Mouse (Mus musculus): ENCODE results near the gene Nkapd1. TPM values are rescaled to one million over a fixed set of nuclear protein-coding genes. Genes with fewer than 3 reads are reported as not detected.

Nkapd1 gene
- polyA plus RNA-seq, 1 experiment: 1.6 TPM

DNA sequence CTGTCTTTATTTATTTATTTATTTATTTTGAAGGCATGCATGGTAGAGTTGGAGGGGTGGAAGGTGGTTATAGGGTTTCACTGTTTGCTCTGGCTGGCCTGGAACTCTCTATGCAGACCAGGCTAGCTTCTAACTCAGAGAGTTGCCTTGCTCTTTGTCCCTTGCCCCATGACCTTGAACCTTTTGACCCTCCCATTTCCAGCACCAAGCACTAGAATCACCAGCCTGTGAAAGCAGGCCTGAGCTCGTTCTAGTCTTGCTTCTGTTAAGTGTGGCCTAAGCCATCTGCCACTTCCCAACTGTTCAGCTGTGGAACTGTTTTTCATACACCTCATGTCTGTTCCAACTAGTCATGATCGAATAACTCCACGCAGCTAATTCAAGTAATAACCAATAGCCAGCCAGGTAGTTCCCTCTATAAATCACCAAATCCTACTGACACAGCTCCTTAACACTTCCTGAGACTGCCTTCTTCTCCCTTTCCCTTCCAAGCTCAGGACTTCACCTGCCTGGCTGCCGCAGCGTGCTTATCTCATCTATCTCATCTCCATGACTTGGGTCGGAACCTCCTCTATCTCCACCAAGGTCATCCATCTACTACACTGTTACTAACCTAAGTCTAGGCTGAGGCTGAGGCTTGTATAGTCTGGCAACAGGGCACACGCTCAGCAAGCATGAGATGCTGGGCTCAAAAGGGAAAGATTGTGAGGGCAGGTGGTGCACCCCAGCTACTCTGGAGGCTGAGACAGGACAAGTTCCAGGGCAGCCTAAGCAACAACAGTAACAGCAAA is 15.0 kb downstream of the Nkapd1 start:
- H3K27ac ChIP-seq (ENCODE audit: insufficient read depth, low read depth, low read length): peak overlapping the region; percentile 82
- H3K27me3 ChIP-seq (ENCODE audit: control insufficient read depth, insufficient read depth, low read length): no peaks in the 10 kb centered on the region
- TF ChIP-seq CTCF (IDR thresholded peaks at IDR 0.05; ENCODE audit: extremely low read depth, insufficient read length, insufficient replicate concordance, low read depth, low read length) (no peak), POLR2A (IDR thresholded peaks at IDR 0.05; ENCODE audit: low read depth, low read length) (no peak)
- H3K4me3 ChIP-seq (ENCODE audit: low read depth, low read length): peak overlapping the region; percentile 58
- peaks cover 10% of the 10 kb centered on the region for H3K4me1 ChIP-seq (ENCODE audit: control insufficient read depth, insufficient read depth, insufficient read length, low read length)
- H3K36me3 ChIP-seq (ENCODE audit: control insufficient read depth, insufficient read depth, low read length): peaks cover 37% of the 10 kb centered on the region
- 27% methylated on average over 7 of the region's 7 CpGs for WGBS

DNA sequence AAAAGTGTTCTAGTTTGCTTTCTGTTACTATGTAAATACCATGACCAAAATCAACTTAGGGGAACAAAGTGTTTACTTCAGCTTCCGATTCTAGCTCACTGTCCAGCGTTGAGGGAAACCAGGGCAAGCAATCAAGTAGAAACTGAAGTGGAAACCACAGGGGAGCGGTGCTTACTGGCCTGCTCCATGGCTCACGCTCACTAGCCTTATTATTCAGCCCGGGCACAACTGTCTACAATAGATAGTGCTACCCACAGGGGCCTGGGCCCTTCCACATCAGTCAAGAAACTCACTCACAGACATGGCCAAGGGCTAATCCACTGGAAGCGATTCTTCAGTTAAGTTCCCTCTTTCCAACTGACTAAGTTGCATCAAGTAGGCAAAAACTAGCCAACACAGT is 15.7 kb downstream of the Nkapd1 start:
- Histone ChIP-seq H3K36me3 (ENCODE audit: control insufficient read depth, insufficient read depth, low read length) (peaks cover 43% of the 10 kb centered on the region), H3K4me3 (ENCODE audit: low read depth, low read length) (peak overlapping the region; percentile 15; the same call in 1 of the 2 replicates), H3K27ac (ENCODE audit: insufficient read depth, low read depth, low read length) (peak overlapping the region; percentile 57), H3K4me1 (ENCODE audit: control insufficient read depth, insufficient read depth, insufficient read length, low read length) (peaks cover 9% of the 10 kb centered on the region), H3K27me3 (ENCODE audit: control insufficient read depth, insufficient read depth, low read length) (no peaks in the 10 kb centered on the region)
- WGBS: 40% methylated on average over 6 of the region's 6 CpGs
- TF ChIP-seq POLR2A (IDR thresholded peaks at IDR 0.05; ENCODE audit: low read depth, low read length) (no peak), CTCF (IDR thresholded peaks at IDR 0.05; ENCODE audit: extremely low read depth, insufficient read length, insufficient replicate concordance, low read depth, low read length) (no peak)

DNA sequence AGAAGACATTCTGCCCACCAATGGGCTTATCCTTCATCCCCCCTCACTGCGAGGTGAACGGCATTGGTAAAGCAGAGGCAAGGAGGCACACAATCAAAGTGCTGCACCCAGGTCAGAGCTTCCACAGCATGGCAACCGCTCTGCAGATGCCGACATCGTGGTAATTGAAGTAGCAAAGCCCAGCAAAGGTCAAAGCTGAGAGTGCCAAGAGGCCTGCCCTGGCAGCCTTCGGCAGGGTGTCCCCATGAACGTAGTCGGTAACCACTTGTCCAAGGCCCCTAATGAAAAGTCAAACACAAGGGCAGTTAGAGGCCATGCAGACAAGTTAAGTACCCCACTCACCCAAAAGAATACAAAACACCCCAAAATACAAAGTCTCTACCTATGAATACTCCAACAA is 20.3 kb downstream of the Nkapd1 start:
- 84% methylated on average over 8 of the region's 8 CpGs for WGBS
- peaks cover 14% of the 10 kb centered on the region for H3K4me1 ChIP-seq (ENCODE audit: control insufficient read depth, insufficient read depth, insufficient read length, low read length)
- no peak overlapping the region for H3K27ac ChIP-seq (ENCODE audit: insufficient read depth, low read depth, low read length)
- H3K27me3 ChIP-seq (ENCODE audit: control insufficient read depth, insufficient read depth, low read length): no peaks in the 10 kb centered on the region
- TF ChIP-seq CTCF (IDR thresholded peaks at IDR 0.05; ENCODE audit: extremely low read depth, insufficient read length, insufficient replicate concordance, low read depth, low read length) (no peak), POLR2A (IDR thresholded peaks at IDR 0.05; ENCODE audit: low read depth, low read length) (no peak)
- H3K36me3 ChIP-seq (ENCODE audit: control insufficient read depth, insufficient read depth, low read length): peaks cover 48% of the 10 kb centered on the region
- H3K4me3 ChIP-seq (ENCODE audit: low read depth, low read length): no peak overlapping the region

DNA sequence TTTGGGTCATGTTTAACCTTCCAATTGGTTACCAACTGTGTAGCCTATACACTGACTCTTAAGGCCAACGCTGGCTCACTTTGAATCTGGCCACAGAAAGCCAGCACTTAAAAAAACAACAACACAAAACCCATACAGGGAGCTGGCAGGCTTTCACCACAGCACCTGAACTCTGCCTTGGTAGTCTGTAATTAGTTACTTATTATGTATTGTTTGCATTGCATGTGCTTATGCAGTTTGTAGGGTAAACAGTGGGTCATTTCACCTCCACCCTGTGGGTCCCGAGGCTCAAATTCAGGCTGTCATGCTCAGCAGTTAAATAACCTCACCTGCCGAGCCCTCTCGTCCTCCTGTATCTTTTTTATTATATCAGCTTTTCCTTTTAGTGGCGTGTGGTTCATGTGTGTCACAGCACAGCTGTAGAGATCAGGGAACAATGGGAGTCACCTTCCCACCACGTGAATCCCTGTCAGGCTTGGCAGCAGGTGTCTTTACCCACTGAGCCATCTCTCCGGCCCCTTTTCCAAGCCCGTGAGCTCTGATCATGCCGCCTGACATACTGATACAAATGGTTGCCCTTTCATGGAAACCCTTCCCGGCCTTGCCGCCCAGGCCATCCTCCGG is 22.4 kb downstream of the Nkapd1 start:
- no peaks in the 10 kb centered on the region for H3K27me3 ChIP-seq (ENCODE audit: control insufficient read depth, insufficient read depth, low read length)
- H3K36me3 ChIP-seq (ENCODE audit: control insufficient read depth, insufficient read depth, low read length): peaks cover 41% of the 10 kb centered on the region
- H3K4me3 ChIP-seq (ENCODE audit: low read depth, low read length): no peak overlapping the region
- H3K4me1 ChIP-seq (ENCODE audit: control insufficient read depth, insufficient read depth, insufficient read length, low read length): peaks cover 15% of the 10 kb centered on the region
- no peak for TF ChIP-seq POLR2A (IDR thresholded peaks at IDR 0.05; ENCODE audit: low read depth, low read length)
- TF ChIP-seq CTCF (IDR thresholded peaks at IDR 0.05; ENCODE audit: extremely low read depth, insufficient read length, insufficient replicate concordance, low read depth, low read length): no peak
- peak overlapping the region; percentile 65 for H3K27ac ChIP-seq (ENCODE audit: insufficient read depth, low read depth, low read length)
- WGBS: 25% methylated on average over 12 of the region's 12 CpGs

DNA sequence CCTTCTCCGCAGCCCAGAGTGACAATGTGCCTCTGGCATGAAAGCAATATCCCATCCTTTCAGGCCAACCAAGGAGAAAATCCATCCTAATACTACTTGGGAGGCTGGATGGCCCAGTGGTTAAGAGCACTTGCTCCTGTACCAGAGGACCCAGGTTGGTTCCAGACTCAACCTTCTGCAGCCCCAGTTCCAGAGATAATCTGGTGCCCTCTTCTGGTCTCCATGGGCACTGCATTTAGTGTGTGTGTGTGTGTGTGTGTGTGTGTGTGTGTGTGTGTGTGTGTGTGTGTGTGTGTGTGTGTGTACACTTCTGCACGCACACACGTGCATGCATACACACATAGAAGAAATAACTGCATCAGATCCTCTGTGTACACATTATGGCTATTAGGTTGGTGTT is 23.7 kb downstream of the Nkapd1 start:
- H3K27ac ChIP-seq (ENCODE audit: insufficient read depth, low read depth, low read length): no peak overlapping the region
- no peak for TF ChIP-seq POLR2A (IDR thresholded peaks at IDR 0.05; ENCODE audit: low read depth, low read length)
- peak; percentile 55; the same call in 1 of the 2 replicates for TF ChIP-seq CTCF (IDR thresholded peaks at IDR 0.05; ENCODE audit: extremely low read depth, insufficient read length, insufficient replicate concordance, low read depth, low read length)
- H3K36me3 ChIP-seq (ENCODE audit: control insufficient read depth, insufficient read depth, low read length): peaks cover 31% of the 10 kb centered on the region
- no peaks in the 10 kb centered on the region for H3K27me3 ChIP-seq (ENCODE audit: control insufficient read depth, insufficient read depth, low read length)
- WGBS: 67% methylated on average over 3 of the region's 3 CpGs
- peaks cover 15% of the 10 kb centered on the region; the same call in 1 of the 2 replicates for H3K4me1 ChIP-seq (ENCODE audit: control insufficient read depth, insufficient read depth, insufficient read length, low read length)
- no peak overlapping the region for H3K4me3 ChIP-seq (ENCODE audit: low read depth, low read length)

DNA sequence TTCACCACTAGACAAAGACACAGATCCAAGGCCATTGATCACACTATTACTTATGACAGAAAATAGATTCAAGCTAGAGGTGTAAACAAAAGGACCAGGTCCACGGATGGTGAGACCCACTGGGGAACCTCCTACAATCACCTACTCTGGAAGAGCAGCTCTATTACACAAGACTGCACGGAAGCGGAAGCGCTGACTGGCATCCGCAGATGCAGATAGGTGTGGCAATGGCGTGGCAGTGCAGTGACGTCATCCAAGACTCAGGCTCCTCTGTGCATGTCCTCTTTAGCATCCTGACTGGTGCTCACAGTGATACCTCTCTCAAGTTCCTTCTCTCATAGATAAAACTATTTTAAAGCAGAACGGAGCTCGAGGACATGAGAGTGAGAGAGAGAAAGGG is 24.3 kb downstream of the Nkapd1 start:
- Histone ChIP-seq H3K27ac (ENCODE audit: insufficient read depth, low read depth, low read length) (no peak overlapping the region), H3K36me3 (ENCODE audit: control insufficient read depth, insufficient read depth, low read length) (peaks cover 25% of the 10 kb centered on the region), H3K4me3 (ENCODE audit: low read depth, low read length) (no peak overlapping the region), H3K4me1 (ENCODE audit: control insufficient read depth, insufficient read depth, insufficient read length, low read length) (peaks cover 18% of the 10 kb centered on the region; the same call in 1 of the 2 replicates), H3K27me3 (ENCODE audit: control insufficient read depth, insufficient read depth, low read length) (no peaks in the 10 kb centered on the region)
- TF ChIP-seq CTCF (IDR thresholded peaks at IDR 0.05; ENCODE audit: extremely low read depth, insufficient read length, insufficient replicate concordance, low read depth, low read length) (no peak), POLR2A (IDR thresholded peaks at IDR 0.05; ENCODE audit: low read depth, low read length) (no peak)
- 88% methylated on average over 9 of the region's 9 CpGs for WGBS

DNA sequence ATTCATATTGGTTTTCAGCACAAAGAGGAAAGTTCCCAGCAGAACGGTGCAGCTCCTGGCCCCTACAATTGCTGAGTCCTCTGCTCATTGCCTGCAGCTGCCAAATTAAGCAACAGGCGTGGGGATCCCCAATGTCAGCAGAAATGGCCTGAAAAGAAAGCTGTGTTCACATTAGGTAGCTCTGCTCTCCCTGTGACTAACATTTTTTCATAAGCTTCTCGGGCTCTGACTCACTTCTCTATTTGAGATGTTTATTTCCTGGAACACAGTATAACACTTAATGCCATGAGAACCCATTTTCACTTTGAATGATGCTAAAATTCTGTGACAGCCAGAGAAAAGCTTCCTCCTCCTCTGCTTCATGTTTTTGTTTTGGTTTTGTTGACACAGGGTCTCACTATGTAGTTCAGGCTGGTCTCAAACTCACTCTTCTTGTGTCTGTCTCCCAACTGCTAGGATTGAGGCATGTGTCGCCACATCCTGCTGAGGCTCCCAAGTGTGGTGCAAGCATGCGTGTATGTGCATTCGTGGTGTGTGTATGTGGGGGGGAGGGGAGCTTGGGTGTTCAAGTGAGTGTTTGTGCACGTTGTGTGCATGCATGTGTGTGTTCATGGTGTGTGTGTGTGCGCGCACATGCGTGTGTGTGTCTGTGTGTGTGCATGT is 26.3 kb downstream of the Nkapd1 start:
- Histone ChIP-seq H3K4me1 (ENCODE audit: control insufficient read depth, insufficient read depth, insufficient read length, low read length) (peaks cover 29% of the 10 kb centered on the region), H3K4me3 (ENCODE audit: low read depth, low read length) (no peak overlapping the region), H3K27ac (ENCODE audit: insufficient read depth, low read depth, low read length) (no peak overlapping the region), H3K36me3 (ENCODE audit: control insufficient read depth, insufficient read depth, low read length) (peaks cover 9% of the 10 kb centered on the region), H3K27me3 (ENCODE audit: control insufficient read depth, insufficient read depth, low read length) (no peaks in the 10 kb centered on the region)
- TF ChIP-seq CTCF (IDR thresholded peaks at IDR 0.05; ENCODE audit: extremely low read depth, insufficient read length, insufficient replicate concordance, low read depth, low read length): no peak
- no peak for TF ChIP-seq POLR2A (IDR thresholded peaks at IDR 0.05; ENCODE audit: low read depth, low read length)
- WGBS: 75% methylated on average over 10 of the region's 10 CpGs

Measured in small intestine, adult 2 months (tissue).